8 mouse cellular contexts compared by ENCODE assay signal in genomic region chr13:42300567-42300966, GRCm38 (mm10). TPM values are rescaled to one million over a fixed set of nuclear protein-coding genes. Genes with fewer than 3 reads are reported as not detected.
DNase-seq lines count a peak whose midpoint lies in the region; ATAC-seq and TF ChIP-seq lines count a peak whose summit lies in the region.

No protein-coding gene starts in this region.

- peak overlapping the region; percentile 33 for H3K4me3 ChIP-seq in hindbrain, postnatal 0 days (ENCODE audit: low read length)

- H3K36me3 ChIP-seq in hindbrain, postnatal 0 days (ENCODE audit: insufficient read depth, low read length) = no peaks in the 10 kb centered on the region

- TF ChIP-seq CTCF in Patski (IDR thresholded peaks at IDR 0.05) = peak; percentile 91
- TF ChIP-seq CTCF in hindbrain, postnatal 0 days (IDR thresholded peaks at IDR 0.05; ENCODE audit: low read depth) = peak; percentile 81

- no peak for DNase-seq in Patski (ENCODE audit: low read depth, low spot score)
- peak; percentile 85 to 90 for DNase-seq in cerebellum, postnatal 14 days
- DNase-seq in gastrocnemius, adult 8-10 months (ENCODE audit: low spot score in 2 of 2) = peak; percentile 64 to 65
- DNase-seq in hindbrain, postnatal 0 days (ENCODE audit: low spot score) = peak; percentile 83
- peak; percentile 68 to 87 for DNase-seq in left cerebral cortex, adult 18-20 months (ENCODE audit: low spot score in 2 of 2)
- DNase-seq in lung, postnatal 36 days = peak; percentile 91
- DNase-seq in right cerebral cortex, adult 2 months (ENCODE audit: low spot score in 2 of 2) = peak; percentile 79 to 88
- peak; percentile 53 for DNase-seq in urinary bladder, postnatal 10 days (ENCODE audit: low spot score)

- no peak overlapping the region for H3K27ac ChIP-seq in hindbrain, postnatal 0 days

- WGBS in hindbrain, postnatal 0 days = 7% methylated on average over 11 of the region's 11 CpGs

- in situ Hi-C loops in Patski (cut with MboI; ENCODE audit: low pct_unique_long_range_greater_than_20kb) = loop anchor here (5.0 to 10.0 kb wide), 3 partner anchors 254 to 653 kb away; no protein-coding TSS in a partner anchor

- H3K4me2 ChIP-seq in hindbrain, postnatal 0 days (ENCODE audit: low read depth, low read length) = peak overlapping the region; percentile 73

- no peaks in the 10 kb centered on the region for H3K27me3 ChIP-seq in Patski
- H3K27me3 ChIP-seq in hindbrain, postnatal 0 days (ENCODE audit: insufficient read depth, low read length) = 0 out of 2 replicates have a peak, but pooled peaks cover 4% of the 10 kb centered on the region

- 0 out of 2 replicates have a peak, but pooled peaks cover 5% of the 10 kb centered on the region for H3K4me1 ChIP-seq in hindbrain, postnatal 0 days (ENCODE audit: insufficient read depth, low read length)

- no peaks in the 10 kb centered on the region for H3K9me3 ChIP-seq in hindbrain, postnatal 0 days (ENCODE audit: low read length)

- CTCF ChIA-PET in Patski (lab: Charles Lee) = interaction anchor here (0.8 to 4.8 kb wide), 12 partner anchors 12 to 618 kb away, joined by 3 to 19 read pairs (median 5); no protein-coding TSS in a partner anchor

- POLR2A ChIA-PET in Patski (lab: Charles Lee) = interaction anchor here (0.8 to 3.0 kb wide), 6 partner anchors 46 to 1306 kb away, joined by 5 to 12 read pairs (median 6); no protein-coding TSS in a partner anchor

- no peak overlapping the region for H3K9ac ChIP-seq in hindbrain, postnatal 0 days (replicated peaks; ENCODE audit: low read length)

- no peak for ATAC-seq in Patski
- ATAC-seq in hindbrain, postnatal 0 days = peak; percentile 34; the same call in 1 of the 2 replicates

RNA-seq across cellular contexts. Expression of gene Edn1, which starts 0.7 kb away (rescaled TPM):
- 152 TPM for polyA plus RNA-seq in Patski (2021)
- 1 to 10 TPM in 3 of 4 experiments, under 1 TPM in 1; 0.41 to 1.8 (median 1.3) TPM for total RNA-seq in gastrocnemius, adult 8-10 months (2022)
- total RNA-seq in hindbrain, postnatal 0 days (2014; rRNA removed) = 2.9 and 3.0 TPM in 2 replicates
- polyA plus RNA-seq in hindbrain, postnatal 0 days (2015; fragmentation: Nextera tagmentation; extraction: Ambion mirVana) = 3.3 TPM in 2 replicates
- 1 to 10 TPM; 2.6 to 3.7 TPM for total RNA-seq in left cerebral cortex, adult 18-20 months (2021)
